Mouse (Mus musculus): Measurements from ENCODE around the gene Als2cl. TPM values are rescaled to one million over a fixed set of nuclear protein-coding genes. Genes with fewer than 3 reads are reported as not detected.

Als2cl gene
- polyA plus RNA-seq, 1 experiment from 2014 or later = 1.5 TPM

- H3K4me1 ChIP-seq = no peaks in the 10 kb centered on the region
- H3K9me3 ChIP-seq (replicated peaks) = 0 out of 2 replicates have a peak, but pooled peaks cover 2% of the 10 kb centered on the region
- H3K27me3 ChIP-seq = peaks cover 6% of the 10 kb centered on the region; the same call in 1 of the 2 replicates
- no peak overlapping the region for H3K27ac ChIP-seq
- WGBS = 87% methylated on average over 4 of the region's 4 CpGs
- no peak for ATAC-seq (ENCODE audit: low FRiP score)
- H3K4me3 ChIP-seq = no peak overlapping the region
- H3K36me3 ChIP-seq = no peaks in the 10 kb centered on the region
- no peak overlapping the region for H3K9ac ChIP-seq
- no peak overlapping the region for H3K4me2 ChIP-seq (replicated peaks)
Measured at GRCm38 (mm10) chr9:110902271-110902670, 22.6 kb downstream of the Als2cl start.

GRCm38 (mm10) chr9:110907201-110907837, 27.6 kb downstream of the Als2cl start:
- H3K27me3 ChIP-seq = no peaks in the 10 kb centered on the region
- no peaks in the 10 kb centered on the region for H3K4me1 ChIP-seq
- 0 out of 2 replicates have a peak, but pooled peaks cover 6% of the 10 kb centered on the region for H3K9me3 ChIP-seq (replicated peaks)
- H3K27ac ChIP-seq = no peak overlapping the region
- H3K9ac ChIP-seq = no peak overlapping the region
- H3K4me3 ChIP-seq = no peak overlapping the region
- no peak overlapping the region for H3K4me2 ChIP-seq (replicated peaks)
- 92% methylated on average over 11 of the region's 11 CpGs for WGBS
- ATAC-seq (ENCODE audit: low FRiP score) = no peak
- H3K36me3 ChIP-seq = no peaks in the 10 kb centered on the region

- H3K4me1 ChIP-seq = no peaks in the 10 kb centered on the region
- no peaks in the 10 kb centered on the region for H3K36me3 ChIP-seq
- ATAC-seq (ENCODE audit: low FRiP score) = no peak
- no peak overlapping the region for H3K4me2 ChIP-seq (replicated peaks)
- H3K27me3 ChIP-seq = no peaks in the 10 kb centered on the region
- WGBS = 83% methylated on average over 4 of the region's 4 CpGs
- H3K27ac ChIP-seq = no peak overlapping the region
- H3K4me3 ChIP-seq = no peak overlapping the region
- no peak overlapping the region for H3K9ac ChIP-seq
- 0 out of 2 replicates have a peak, but pooled peaks cover 6% of the 10 kb centered on the region for H3K9me3 ChIP-seq (replicated peaks)
Measured at GRCm38 (mm10) chr9:110907838-110908630, 28.4 kb downstream of the Als2cl start.

GRCm38 (mm10) chr9:110908631-110909016, 29.0 kb downstream of the Als2cl start:
- Histone ChIP-seq H3K9me3 (replicated peaks) (0 out of 2 replicates have a peak, but pooled peaks cover 6% of the 10 kb centered on the region), H3K4me2 (replicated peaks) (no peak overlapping the region), H3K9ac (no peak overlapping the region), H3K36me3 (no peaks in the 10 kb centered on the region), H3K4me1 (no peaks in the 10 kb centered on the region), H3K4me3 (no peak overlapping the region), H3K27me3 (peaks cover 4% of the 10 kb centered on the region; the same call in 1 of the 2 replicates), H3K27ac (no peak overlapping the region)
- 98% methylated on average over 3 of the region's 3 CpGs for WGBS
- ATAC-seq (ENCODE audit: low FRiP score) = no peak

GRCm38 (mm10) chr9:110909371-110909967, 29.8 kb downstream of the Als2cl start:
- H3K4me1 ChIP-seq = no peaks in the 10 kb centered on the region
- H3K9ac ChIP-seq = no peak overlapping the region
- 85% methylated on average over 6 of the region's 6 CpGs for WGBS
- no peak overlapping the region for H3K4me3 ChIP-seq
- no peak overlapping the region for H3K4me2 ChIP-seq (replicated peaks)
- ATAC-seq (ENCODE audit: low FRiP score) = no peak
- 0 out of 2 replicates have a peak, but pooled peaks cover 6% of the 10 kb centered on the region for H3K9me3 ChIP-seq (replicated peaks)
- H3K27me3 ChIP-seq = peaks cover 4% of the 10 kb centered on the region; the same call in 1 of the 2 replicates
- no peaks in the 10 kb centered on the region for H3K36me3 ChIP-seq
- H3K27ac ChIP-seq = no peak overlapping the region

GRCm38 (mm10) chr9:110914631-110915236, 35.1 kb downstream of the Als2cl start:
- no peak overlapping the region for H3K4me2 ChIP-seq (replicated peaks)
- no peak overlapping the region for H3K9ac ChIP-seq
- H3K36me3 ChIP-seq = no peaks in the 10 kb centered on the region
- no peak for ATAC-seq (ENCODE audit: low FRiP score)
- no peaks in the 10 kb centered on the region for H3K4me1 ChIP-seq
- H3K27me3 ChIP-seq = peaks cover 4% of the 10 kb centered on the region; the same call in 1 of the 2 replicates
- no peak overlapping the region for H3K4me3 ChIP-seq
- 59% methylated on average over 21 of the region's 21 CpGs for WGBS
- H3K9me3 ChIP-seq (replicated peaks) = no peaks in the 10 kb centered on the region
- H3K27ac ChIP-seq = no peak overlapping the region

GRCm38 (mm10) chr9:110915466-110915865, 35.8 kb downstream of the Als2cl start:
- H3K4me1 ChIP-seq = no peaks in the 10 kb centered on the region
- no peaks in the 10 kb centered on the region for H3K36me3 ChIP-seq
- 75% methylated on average over 8 of the region's 8 CpGs for WGBS
- H3K27ac ChIP-seq = no peak overlapping the region
- no peak for ATAC-seq (ENCODE audit: low FRiP score)
- H3K4me3 ChIP-seq = no peak overlapping the region
- no peak overlapping the region for H3K4me2 ChIP-seq (replicated peaks)
- H3K9me3 ChIP-seq (replicated peaks) = no peaks in the 10 kb centered on the region
- H3K9ac ChIP-seq = no peak overlapping the region
- H3K27me3 ChIP-seq = peaks cover 4% of the 10 kb centered on the region; the same call in 1 of the 2 replicates

- H3K36me3 ChIP-seq = no peaks in the 10 kb centered on the region
- no peak within 1 kb of the TSS for H3K27ac ChIP-seq
- no peak for ATAC-seq (ENCODE audit: low FRiP score)
- 0 out of 2 replicates have a peak, but pooled peaks cover 5% of the 10 kb centered on the region for H3K4me1 ChIP-seq
- no peak within 1 kb of the TSS for H3K9ac ChIP-seq
- H3K9me3 ChIP-seq (replicated peaks) = no peaks in the 10 kb centered on the region
- WGBS = 88% methylated on average over 7 of the region's 7 CpGs
- no peak within 1 kb of the TSS for H3K4me2 ChIP-seq (replicated peaks)
- peaks cover 4% of the 10 kb centered on the region; the same call in 1 of the 2 replicates for H3K27me3 ChIP-seq
- H3K4me3 ChIP-seq = no peak within 1 kb of the TSS
Measured at GRCm38 (mm10) chr9:110916786-110917185, 37.1 kb downstream of the Als2cl start, which contains the start of gene Fam240a. TSS of gene Fam240a (minus strand) at chr9:110916861.

GRCm38 (mm10) chr9:110920665-110921419, 41.2 kb downstream of the Als2cl start:
- no peaks in the 10 kb centered on the region for H3K36me3 ChIP-seq
- no peaks in the 10 kb centered on the region for H3K27me3 ChIP-seq
- 51% methylated on average over 15 of the region's 15 CpGs for WGBS
- no peak overlapping the region for H3K27ac ChIP-seq
- ATAC-seq (ENCODE audit: low FRiP score) = no peak
- H3K4me1 ChIP-seq = 0 out of 2 replicates have a peak, but pooled peaks cover 5% of the 10 kb centered on the region
- H3K9me3 ChIP-seq (replicated peaks) = no peaks in the 10 kb centered on the region
- no peak overlapping the region for H3K4me3 ChIP-seq
- no peak overlapping the region for H3K4me2 ChIP-seq (replicated peaks)
- H3K9ac ChIP-seq = no peak overlapping the region

- Histone ChIP-seq H3K4me2 (replicated peaks) (no peak overlapping the region), H3K27me3 (no peaks in the 10 kb centered on the region), H3K9me3 (replicated peaks) (no peaks in the 10 kb centered on the region), H3K27ac (no peak overlapping the region), H3K4me1 (0 out of 2 replicates have a peak, but pooled peaks cover 5% of the 10 kb centered on the region), H3K4me3 (no peak overlapping the region), H3K36me3 (no peaks in the 10 kb centered on the region), H3K9ac (no peak overlapping the region)
- no peak for ATAC-seq (ENCODE audit: low FRiP score)
- 19% methylated on average over 7 of the region's 7 CpGs for WGBS
Measured at GRCm38 (mm10) chr9:110922759-110923158, 43.1 kb downstream of the Als2cl start.

GRCm38 (mm10) chr9:110931573-110931972, 51.9 kb downstream of the Als2cl start:
- Histone ChIP-seq H3K9ac (no peak overlapping the region), H3K4me1 (no peaks in the 10 kb centered on the region; the same call in 1 of the 2 replicates), H3K9me3 (replicated peaks) (no peaks in the 10 kb centered on the region), H3K27me3 (no peaks in the 10 kb centered on the region), H3K27ac (no peak overlapping the region), H3K4me2 (replicated peaks) (no peak overlapping the region), H3K36me3 (no peaks in the 10 kb centered on the region), H3K4me3 (no peak overlapping the region)
- no peak for ATAC-seq (ENCODE audit: low FRiP score)
- whole genome bisulfite sequencing = 70% methylated on average over 6 of the region's 6 CpGs

Measured in hindbrain, embryonic 12.5 days (tissue).